Mouse (Mus musculus) lung, postnatal 0 days (tissue): ENCODE data around the gene St3gal3. TPM values are rescaled to one million over a fixed set of nuclear protein-coding genes. Genes with fewer than 3 reads are reported as not detected.

Experiments used
- ATAC-seq: fragments of 200-750 bp; cut with Nextera tagmentation; 2 replicates; pipeline ENCODE4 v1.8.0; 2017; ENCODE audit warnings: moderate library complexity
- DNase-seq: peaks from one replicate; pipeline ENCODE4 v3.0.0-alpha.2; 2016; ENCODE audit warnings: low spot score
- H3K27ac ChIP-seq: fragments of 300-500 bp; sonication (generic); 2 replicates; pipeline ENCODE4 v1.5.1; 2014; ENCODE audit warnings: antibody characterized with exemption, mild to moderate bottlenecking, low read length, mixed read lengths
- H3K27me3 ChIP-seq: fragments of 300-500 bp; sonication (generic); replicated peaks from 2 replicates; pipeline ENCODE4 v1.6.1; 2014; ENCODE audit warnings: low read length, mixed read lengths; ENCODE audit not compliant: insufficient read depth
- H3K36me3 ChIP-seq: fragments of 300-500 bp; sonication (generic); 2 replicates; pipeline ENCODE4 v1.6.1; 2014; ENCODE audit warnings: low read length, mixed read lengths; ENCODE audit not compliant: insufficient read depth
- H3K4me1 ChIP-seq: fragments of 300-500 bp; sonication (generic); 2 replicates; pipeline ENCODE4 v1.6.1; 2014; ENCODE audit warnings: antibody characterized with exemption, low read depth, low read length, mixed read lengths; ENCODE audit not compliant: insufficient read depth
- H3K4me2 ChIP-seq: fragments of 300-500 bp; sonication (generic); replicated peaks from 2 replicates; pipeline ENCODE4 v1.6.1; 2014; ENCODE audit warnings: low read depth, mild to moderate bottlenecking, low read length, moderate library complexity, mixed read lengths
- H3K4me3 ChIP-seq: fragments of 300-500 bp; sonication (generic); 2 replicates; pipeline ENCODE4 v1.5.1; 2014; ENCODE audit warnings: low read depth, low read length
- H3K9ac ChIP-seq: fragments of 300-500 bp; sonication (generic); replicated peaks from 2 replicates; pipeline ENCODE4 v1.6.1; 2014; ENCODE audit warnings: low read depth, mild to moderate bottlenecking
- H3K9me3 ChIP-seq: fragments of 300-500 bp; sonication (generic); 2 replicates; pipeline ENCODE4 v1.6.1; 2016; ENCODE audit warnings: low read length, mixed read lengths
- CTCF ChIP-seq: IDR thresholded peaks from 2 replicates; pipeline ENCODE4 v1.5.1; 2016; ENCODE audit warnings: antibody characterized with exemption, mild to moderate bottlenecking
- EP300 ChIP-seq: IDR thresholded peaks from 2 replicates; pipeline ENCODE4 v1.6.1; 2016; ENCODE audit warnings: antibody characterized with exemption, mild to moderate bottlenecking, control low read depth
- whole genome bisulfite sequencing: fragments of 180-500 bp; shearing (Covaris S2); extraction: QIAGEN DNeasy Blood & Tissue Kit; methylation state at CpG from one replicate; pipeline ENCODE4 v1.1.7; 2014; 5-methylcytosine and 5-hydroxymethylcytosine counted together
- polyA plus RNA-seq: library from polyadenylated mRNA; unstranded; fragments of >200 nt; fragmentation: Nextera tagmentation; extraction: Ambion mirVana; gene quantifications from 2 replicates; pipeline ENCODE4 v1.2.1, GENCODE M21; 2015

St3gal3 gene
- polyA plus RNA-seq, 1 experiment from 2014 or later = 4.5 TPM

DNA sequence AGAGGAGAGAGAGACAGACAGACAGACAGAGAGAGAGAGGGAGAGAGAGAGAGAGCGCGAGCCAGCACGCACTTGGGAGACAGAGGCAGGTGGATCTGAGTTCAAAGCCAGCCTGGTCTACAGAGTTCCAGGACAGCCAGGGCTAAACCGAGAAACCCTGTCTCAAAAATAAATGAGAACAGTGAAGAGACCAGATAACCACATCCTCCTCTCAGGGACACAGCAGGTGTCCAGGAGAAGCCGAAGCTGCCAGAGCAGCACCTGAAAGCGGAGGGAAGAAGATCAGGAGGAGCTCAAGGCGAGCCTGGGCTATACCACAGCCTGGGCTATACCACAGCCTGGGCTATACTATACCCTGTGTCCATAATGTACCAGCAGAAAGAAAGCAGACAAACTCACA lies 16.1 kb upstream of the St3gal3 start:
- no peak for TF ChIP-seq EP300
- TF ChIP-seq CTCF = no peak
- no peak overlapping the region for H3K4me2 ChIP-seq
- ATAC-seq = no peak
- H3K36me3 ChIP-seq = peaks cover 54% of the 10 kb centered on the region
- no peak overlapping the region for H3K9ac ChIP-seq
- no peak for DNase-seq
- H3K4me1 ChIP-seq = no peaks in the 10 kb centered on the region
- H3K27ac ChIP-seq = no peak overlapping the region
- H3K27me3 ChIP-seq = no peaks in the 10 kb centered on the region
- no peak overlapping the region for H3K4me3 ChIP-seq
- H3K9me3 ChIP-seq = no peaks in the 10 kb centered on the region
- 92% methylated on average over 7 of the region's 7 CpGs for WGBS

DNA sequence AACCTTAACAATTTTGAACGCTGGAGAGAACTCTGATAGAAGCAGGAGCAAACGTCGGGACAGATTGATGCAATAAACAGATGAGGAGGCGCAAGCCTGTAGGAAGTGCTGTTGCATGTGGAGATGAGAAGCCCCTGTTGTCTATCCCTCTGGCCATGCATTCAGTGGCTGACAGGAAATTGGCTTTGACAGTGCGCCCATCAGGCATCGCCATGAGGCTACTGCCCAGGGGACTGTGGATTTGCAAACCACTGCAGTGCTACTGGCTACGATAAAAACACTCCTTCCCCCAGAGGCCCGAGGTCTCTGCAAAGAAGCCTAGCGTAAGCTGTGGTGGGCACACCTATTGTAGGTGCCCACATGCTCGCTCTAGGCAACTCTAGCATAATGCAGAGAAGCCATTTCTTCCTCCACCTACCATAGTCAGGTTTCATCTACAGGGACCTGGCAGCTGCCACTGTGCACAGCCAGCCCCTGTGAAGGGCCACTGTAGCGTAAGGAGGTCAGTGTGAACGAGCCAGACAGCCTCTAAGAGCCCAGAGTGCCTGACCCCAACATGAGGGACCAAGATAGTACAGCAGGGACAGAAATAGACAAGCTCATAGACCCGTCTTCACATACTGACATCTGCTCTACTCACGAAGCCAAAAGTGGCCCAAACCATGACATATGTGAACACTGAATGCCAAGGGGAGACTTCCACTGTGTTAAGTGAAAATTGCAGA lies 15.4 kb upstream of the St3gal3 start:
- no peak for ATAC-seq
- Histone ChIP-seq H3K4me2 (no peak overlapping the region), H3K4me3 (no peak overlapping the region), H3K9me3 (no peaks in the 10 kb centered on the region), H3K9ac (no peak overlapping the region), H3K27ac (no peak overlapping the region), H3K36me3 (peaks cover 55% of the 10 kb centered on the region), H3K27me3 (no peaks in the 10 kb centered on the region), H3K4me1 (no peaks in the 10 kb centered on the region)
- DNase-seq = no peak
- TF ChIP-seq CTCF (no peak), EP300 (no peak)
- WGBS = 81% methylated on average over 14 of the region's 14 CpGs

DNA sequence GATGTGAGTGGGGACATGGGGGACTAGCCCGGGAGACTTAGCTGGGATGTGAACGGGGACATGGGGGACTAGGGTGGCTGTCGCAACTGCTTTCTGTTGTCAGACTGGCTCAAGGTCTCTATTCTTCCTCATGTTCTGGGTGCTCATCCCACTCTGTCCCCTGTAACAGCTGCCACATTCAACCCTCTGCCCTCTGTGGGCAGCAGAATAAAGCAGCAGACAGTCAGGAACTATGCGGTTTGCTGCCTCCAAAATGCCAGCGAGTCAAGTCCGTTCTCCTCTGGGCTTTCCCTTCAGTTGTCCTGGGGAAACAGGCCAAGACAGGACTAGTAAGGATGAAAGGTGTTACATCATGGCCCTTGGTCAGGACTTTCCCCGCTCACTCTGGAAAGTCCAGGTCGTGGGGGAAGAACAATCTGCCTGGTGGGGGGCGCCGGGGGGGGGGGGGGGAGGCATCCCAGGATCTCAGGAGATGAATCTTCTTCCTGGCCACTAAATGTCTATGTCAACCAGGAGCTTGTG lies 14.4 kb upstream of the St3gal3 start:
- TF ChIP-seq EP300 (no peak), CTCF (no peak)

DNA sequence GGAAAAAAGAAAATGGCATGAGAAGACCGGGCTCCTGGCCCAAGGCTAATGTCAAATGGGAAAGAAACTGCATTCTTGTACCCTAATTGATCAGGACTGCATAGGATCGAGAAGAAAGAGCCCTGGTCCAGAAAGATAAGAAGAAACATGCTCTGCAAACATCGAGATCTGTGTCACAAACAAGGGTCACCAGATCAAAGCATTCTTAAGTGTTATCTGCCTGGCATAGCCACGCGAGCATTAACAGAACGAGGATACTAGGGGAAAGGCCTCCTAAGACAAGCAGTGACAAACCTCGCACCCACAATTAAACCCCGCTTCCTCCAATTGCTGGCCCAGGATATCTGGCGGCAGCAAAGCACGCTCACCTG lies 13.6 kb upstream of the St3gal3 start:
- no peak overlapping the region for H3K4me3 ChIP-seq
- no peak overlapping the region for H3K27ac ChIP-seq
- no peaks in the 10 kb centered on the region for H3K27me3 ChIP-seq
- no peak overlapping the region for H3K4me2 ChIP-seq
- H3K9ac ChIP-seq = no peak overlapping the region
- WGBS = 65% methylated on average over 10 of the region's 10 CpGs
- TF ChIP-seq EP300 = no peak
- TF ChIP-seq CTCF = no peak
- ATAC-seq (no peak), DNase-seq (no peak)
- H3K36me3 ChIP-seq = peaks cover 56% of the 10 kb centered on the region
- H3K4me1 ChIP-seq = no peaks in the 10 kb centered on the region
- no peaks in the 10 kb centered on the region for H3K9me3 ChIP-seq

More for the DNA sequence above, 14.4 kb upstream of the St3gal3 start:
- H3K27me3 ChIP-seq = no peaks in the 10 kb centered on the region
- no peak overlapping the region for H3K9ac ChIP-seq
- 78% methylated on average over 9 of the region's 10 CpGs for WGBS
- no peaks in the 10 kb centered on the region for H3K9me3 ChIP-seq
- H3K36me3 ChIP-seq = peaks cover 50% of the 10 kb centered on the region
- H3K4me1 ChIP-seq = no peaks in the 10 kb centered on the region
- H3K27ac ChIP-seq = no peak overlapping the region
- H3K4me2 ChIP-seq = no peak overlapping the region
- ATAC-seq = no peak
- H3K4me3 ChIP-seq = no peak overlapping the region
- no peak for DNase-seq

DNA sequence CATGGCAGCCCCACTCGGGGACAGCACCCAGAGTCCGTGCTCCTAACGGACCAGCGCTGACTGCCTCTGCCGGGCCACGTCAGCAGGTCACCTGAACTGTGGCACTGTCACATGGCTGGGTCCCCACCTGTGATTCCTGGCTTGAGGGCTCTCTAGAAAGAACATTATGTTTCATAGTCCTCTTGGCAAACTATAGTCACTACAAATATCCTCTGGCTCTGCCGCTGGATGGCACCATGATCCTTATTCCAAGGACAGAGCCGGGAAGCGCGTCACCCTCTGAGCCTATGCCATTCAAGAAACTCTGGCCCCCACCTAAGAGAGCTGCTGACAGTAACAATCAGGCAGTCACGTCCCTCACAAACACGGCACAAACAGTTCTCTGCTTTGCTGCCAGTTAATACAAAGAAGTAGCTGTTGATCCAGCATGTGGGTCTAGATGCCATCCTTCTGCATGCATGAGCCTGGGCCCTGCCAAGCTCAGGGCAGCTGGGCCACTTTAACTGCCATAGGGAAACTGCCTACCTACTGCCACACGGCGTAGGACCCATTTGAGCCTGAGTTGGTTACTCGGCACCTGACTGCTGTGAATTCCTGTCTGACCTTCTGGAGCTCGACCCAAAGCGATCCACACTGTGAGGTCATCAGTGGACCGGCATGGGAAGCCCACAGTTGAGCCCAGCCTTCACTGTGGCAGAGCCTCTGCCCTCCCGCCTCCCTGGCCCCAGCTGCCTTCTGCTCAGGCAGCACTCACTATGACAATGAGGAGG lies 13.0 kb upstream of the St3gal3 start:
- no peaks in the 10 kb centered on the region for H3K27me3 ChIP-seq
- ATAC-seq = no peak
- peaks cover 57% of the 10 kb centered on the region for H3K36me3 ChIP-seq
- no peak overlapping the region for H3K9ac ChIP-seq
- DNase-seq = no peak
- WGBS = 93% methylated on average over 19 of the region's 19 CpGs
- no peak overlapping the region for H3K27ac ChIP-seq
- H3K4me2 ChIP-seq = no peak overlapping the region
- no peaks in the 10 kb centered on the region for H3K9me3 ChIP-seq
- no peak overlapping the region for H3K4me3 ChIP-seq
- H3K4me1 ChIP-seq = no peaks in the 10 kb centered on the region
- TF ChIP-seq EP300 (no peak), CTCF (no peak)

DNA sequence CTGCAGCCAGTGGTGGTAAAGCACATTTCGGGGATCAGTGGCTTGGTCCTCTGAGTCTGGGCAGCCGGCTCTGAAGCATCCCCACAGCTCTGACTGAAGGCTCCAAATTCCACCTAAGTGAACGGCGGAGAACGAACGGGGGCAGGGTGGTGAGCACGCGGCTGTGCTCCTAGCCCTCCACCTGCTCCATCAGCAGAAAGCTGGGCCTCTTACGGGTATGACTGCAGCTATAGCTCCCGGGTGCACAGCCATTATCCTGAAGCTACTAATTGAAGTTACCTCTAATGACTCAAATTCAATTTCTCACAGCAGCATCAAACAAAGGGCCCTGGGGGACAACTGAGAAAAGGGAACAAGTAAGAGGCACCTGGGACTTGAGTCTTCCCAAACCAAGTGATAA lies 12.4 kb upstream of the St3gal3 start:
- 81% methylated on average over 10 of the region's 10 CpGs for WGBS
- ATAC-seq (no peak), DNase-seq (no peak)
- no peaks in the 10 kb centered on the region for H3K27me3 ChIP-seq
- no peaks in the 10 kb centered on the region for H3K9me3 ChIP-seq
- peaks cover 55% of the 10 kb centered on the region for H3K36me3 ChIP-seq
- no peaks in the 10 kb centered on the region for H3K4me1 ChIP-seq
- no peak overlapping the region for H3K27ac ChIP-seq
- TF ChIP-seq CTCF = no peak
- TF ChIP-seq EP300 = no peak
- H3K4me2 ChIP-seq = no peak overlapping the region
- H3K9ac ChIP-seq = no peak overlapping the region
- no peak overlapping the region for H3K4me3 ChIP-seq
